Mouse (Mus musculus) embryonic facial prominence, embryonic 14.5 days (tissue): ENCODE data around the gene Nt5c. TPM values are rescaled to one million over a fixed set of nuclear protein-coding genes. Genes with fewer than 3 reads are reported as not detected.
A peak's percentile ranks its signal among the peaks of the same experiment; 100 is the strongest.
"Not testable (repeated sequence)": the region's sequence is repeated elsewhere in the genome, so short reads cannot be mapped to it uniquely, and the experiment has no call there.

Experiments used
- ATAC-seq: fragments of 200-750 bp; cut with Nextera tagmentation; 2 replicates; pipeline ENCODE4 v1.8.0; 2017; ENCODE audit warnings: low read depth, moderate number of reproducible peaks, moderate TSS enrichment
- DNase-seq: peaks from one replicate; pipeline ENCODE4 v3.0.0-alpha.2; 2015; ENCODE audit warnings: low spot score
- H3K27ac ChIP-seq: fragments of 300-500 bp; sonication (generic); replicated peaks from 2 replicates; pipeline ENCODE4 v1.5.1; 2014; ENCODE audit warnings: low read depth, mild to moderate bottlenecking, low read length, moderate library complexity
- H3K27me3 ChIP-seq: fragments of 300-500 bp; sonication (generic); replicated peaks from 2 replicates; pipeline ENCODE4 v1.6.1; 2014; ENCODE audit warnings: low read length; ENCODE audit not compliant: control insufficient read depth, insufficient read depth
- H3K36me3 ChIP-seq: fragments of 300-500 bp; sonication (generic); 2 replicates; pipeline ENCODE4 v1.6.1; 2014; ENCODE audit warnings: low read length, mixed read lengths; ENCODE audit not compliant: control insufficient read depth, insufficient read depth
- H3K4me1 ChIP-seq: fragments of 300-500 bp; sonication (generic); 2 replicates; pipeline ENCODE4 v1.6.1; 2014; ENCODE audit warnings: antibody characterized with exemption, low read length; ENCODE audit not compliant: control insufficient read depth, insufficient read depth
- H3K4me2 ChIP-seq: fragments of 300-500 bp; sonication (generic); 2 replicates; pipeline ENCODE4 v1.6.1; 2014; ENCODE audit warnings: low read depth, mild to moderate bottlenecking, low read length, moderate library complexity, mixed read lengths
- H3K4me3 ChIP-seq: fragments of 300-500 bp; sonication (generic); 2 replicates; pipeline ENCODE4 v1.5.1; 2014; ENCODE audit warnings: low read depth, mild to moderate bottlenecking, low read length
- H3K9ac ChIP-seq: fragments of 300-500 bp; sonication (generic); 2 replicates; pipeline ENCODE4 v1.6.1; 2014; ENCODE audit warnings: low read depth, mild to moderate bottlenecking, low read length, moderate library complexity, mixed read lengths
- H3K9me3 ChIP-seq: fragments of 300-500 bp; sonication (generic); 2 replicates; pipeline ENCODE4 v1.6.1; 2016; ENCODE audit warnings: low read length; ENCODE audit not compliant: control insufficient read depth
- WGBS: fragments of 180-500 bp; shearing (Covaris S2); extraction: QIAGEN DNeasy Blood & Tissue Kit; methylation state at CpG from one replicate; pipeline ENCODE4 v1.1.7; 2014; 5-methylcytosine and 5-hydroxymethylcytosine counted together
- polyA plus RNA-seq: library from polyadenylated mRNA; unstranded; fragments of >200 nt; fragmentation: Nextera tagmentation; extraction: Ambion mirVana; gene quantifications from 2 replicates; pipeline ENCODE4 v1.2.1, GENCODE M21; 2014

The Nt5c gene
- 70.9 and 74.8 TPM in 2 replicates for polyA plus RNA-seq

DNA sequence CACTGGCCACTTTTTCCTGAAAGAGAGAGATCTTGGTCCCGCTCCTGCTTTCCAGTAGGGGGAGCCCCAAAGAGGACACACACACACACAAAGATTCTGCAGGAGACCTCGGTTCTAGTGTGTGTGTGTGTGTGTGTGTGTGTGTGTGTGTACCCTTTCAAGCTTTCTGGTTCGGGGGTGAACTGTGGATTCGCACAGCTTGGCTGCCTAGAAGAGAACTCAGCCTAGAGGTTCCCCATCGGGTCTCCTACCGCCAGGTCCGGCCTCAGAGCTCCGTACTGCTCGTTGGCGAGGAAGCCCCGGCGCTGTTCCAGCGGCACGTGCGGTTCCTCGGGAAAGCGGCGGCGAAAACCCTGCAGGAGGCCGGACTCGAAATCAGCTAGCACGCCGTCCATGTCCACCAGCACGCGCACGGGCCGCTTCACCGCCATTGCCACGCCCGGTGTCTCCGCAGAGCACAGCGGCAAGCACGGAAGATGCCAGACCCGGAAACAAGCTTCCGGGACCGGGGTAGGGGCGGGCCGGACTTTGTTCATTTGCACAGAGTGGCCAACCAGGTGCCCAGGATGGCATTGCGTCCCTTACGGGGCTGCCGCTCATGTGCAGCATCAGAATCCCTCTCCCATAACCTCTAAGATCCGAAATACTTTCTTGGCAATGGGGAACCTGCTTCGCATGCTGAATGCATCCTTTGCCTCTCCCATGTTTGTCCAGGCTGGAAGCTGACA is at the start of gene Nt5c:
Gene Nt5c, minus strand, starts transcription at position 507 of the 728 bp plus-strand sequence.
- peak; percentile 89 for DNase-seq
- Histone ChIP-seq H3K9me3 (no peaks in the 10 kb centered on the region), H3K4me3 (peak within 1 kb of the TSS; percentile 69), H3K4me2 (peak within 1 kb of the TSS; percentile 80), H3K27ac (peak within 1 kb of the TSS; percentile 78), H3K27me3 (no peaks in the 10 kb centered on the region), H3K36me3 (peaks cover 12% of the 10 kb centered on the region; the same call in 1 of the 2 replicates), H3K9ac (peak within 1 kb of the TSS; percentile 70), H3K4me1 (peaks cover 12% of the 10 kb centered on the region; the same call in 1 of the 2 replicates)
- peak; percentile 86 for ATAC-seq
- under 1% methylated on average over 30 of the region's 43 CpGs for WGBS

DNA sequence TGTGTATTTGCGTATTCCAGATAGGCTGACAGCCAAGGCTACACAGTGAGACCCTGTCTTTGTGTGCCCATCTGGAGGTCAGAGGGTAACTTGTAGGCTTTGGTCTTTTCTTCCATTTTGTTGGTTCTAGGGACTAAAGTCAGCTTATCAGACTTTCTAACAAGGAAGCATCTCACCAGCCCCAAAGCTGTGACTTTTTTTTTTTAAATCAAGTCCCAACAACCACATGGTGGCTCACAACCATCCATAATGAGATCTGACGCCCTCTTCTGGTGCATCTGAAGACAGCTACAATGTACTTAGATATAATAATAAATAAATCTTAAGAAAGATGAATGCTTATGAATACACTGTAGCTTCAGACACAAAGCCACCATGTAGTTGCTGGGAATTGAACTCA is 46.4 kb upstream of the Nt5c start:
- Histone ChIP-seq H3K27ac (no peak overlapping the region), H3K36me3 (peaks cover 17% of the 10 kb centered on the region), H3K4me1 (peaks cover 16% of the 10 kb centered on the region; the same call in 1 of the 2 replicates), H3K27me3 (no peaks in the 10 kb centered on the region), H3K9me3 (no peaks in the 10 kb centered on the region), H3K9ac (no peak overlapping the region), H3K4me2 (no peak overlapping the region), H3K4me3 (no peak overlapping the region)
- no peak for ATAC-seq
- 73% methylated on average over 2 of the region's 2 CpGs for WGBS
- DNase-seq = no peak

DNA sequence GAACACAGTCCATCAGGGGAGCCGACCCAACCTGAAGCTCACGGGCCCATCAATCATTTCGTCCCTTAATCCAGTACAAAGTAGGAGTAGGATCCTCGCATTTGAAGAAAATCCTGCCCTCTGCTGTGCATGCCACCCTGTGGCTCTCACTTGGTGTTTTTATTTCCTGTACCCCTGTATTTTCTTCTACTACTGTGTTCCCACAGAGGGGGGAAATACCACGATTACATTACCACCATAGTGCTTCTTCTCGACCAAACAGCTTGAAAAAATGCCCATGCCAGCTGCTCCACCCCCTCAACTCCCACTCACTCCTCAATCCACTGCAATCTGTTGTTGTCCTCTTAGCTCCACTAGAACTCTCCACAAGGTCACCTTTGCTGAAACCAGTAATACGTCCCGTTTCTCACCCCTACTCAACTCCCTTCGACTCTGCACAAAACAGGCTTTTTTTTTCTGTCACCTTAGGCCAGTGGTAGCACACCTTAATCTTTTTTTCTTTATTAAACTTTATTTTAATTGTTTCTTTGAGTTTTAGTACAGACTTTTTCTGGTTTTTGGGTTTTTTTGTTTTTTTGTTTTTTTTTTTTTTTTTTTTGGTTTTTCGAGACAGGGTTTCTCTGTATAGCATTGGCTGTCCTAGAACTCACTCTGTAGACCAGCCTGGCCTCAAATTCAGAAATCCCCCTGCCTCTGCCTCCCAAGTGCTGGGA is 45.4 kb upstream of the Nt5c start:
- no peak for ATAC-seq
- peak overlapping the region; percentile 39; the same call in 1 of the 2 replicates for H3K9ac ChIP-seq
- H3K27ac ChIP-seq = peak overlapping the region; percentile 100

DNA sequence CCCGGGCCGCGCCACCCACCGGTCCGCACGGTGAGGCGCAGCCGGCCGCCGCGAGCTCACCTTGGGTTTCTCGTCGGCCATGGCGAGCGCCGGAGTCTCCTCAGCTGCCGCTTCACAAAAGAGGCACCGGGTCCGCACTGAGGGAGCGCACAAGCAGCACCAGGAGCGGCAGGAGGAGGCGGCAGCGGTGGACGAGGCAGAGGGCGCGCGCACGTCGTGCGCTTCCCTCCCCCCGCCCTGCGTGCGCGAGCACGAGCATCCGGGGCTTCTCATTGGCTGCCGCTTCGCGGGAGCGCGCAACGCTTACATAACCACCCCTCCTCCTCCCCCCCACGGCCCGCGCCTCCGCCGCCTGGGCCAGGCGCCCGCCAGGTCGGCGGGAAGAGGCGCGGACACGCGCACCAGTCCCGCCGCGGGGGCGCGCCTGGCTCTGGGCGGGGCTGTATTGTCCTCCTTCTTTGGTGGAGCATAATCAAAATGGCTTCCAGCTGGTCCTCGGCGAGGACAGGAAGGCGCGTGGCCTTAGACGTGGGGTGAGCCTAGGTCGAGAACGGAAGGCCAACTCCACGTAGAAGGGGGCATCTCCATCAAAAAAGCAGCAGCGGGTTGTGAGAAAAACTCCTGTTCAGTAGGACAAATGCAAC is 44.5 kb upstream of the Nt5c start, which contains the start of gene Sumo2:
Gene Sumo2, minus strand, starts transcription at position 239 of the 644 bp plus-strand sequence.
- Histone ChIP-seq H3K27ac (peak within 1 kb of the TSS; percentile 100), H3K4me1 (peaks cover 16% of the 10 kb centered on the region; the same call in 1 of the 2 replicates), H3K9ac (peak within 1 kb of the TSS; percentile 96), H3K9me3 (no peaks in the 10 kb centered on the region), H3K4me2 (peak within 1 kb of the TSS; percentile 88), H3K36me3 (peaks cover 36% of the 10 kb centered on the region), H3K27me3 (no peaks in the 10 kb centered on the region), H3K4me3 (peak within 1 kb of the TSS; percentile 93)
- ATAC-seq (peak; percentile 89), DNase-seq (peak; percentile 97)
- WGBS = 0% methylated on average over 22 of the region's 70 CpGs

More for the DNA sequence above, 45.4 kb upstream of the Nt5c start:
- Histone ChIP-seq H3K27me3 (no peaks in the 10 kb centered on the region), H3K4me3 (peak overlapping the region; percentile 93), H3K36me3 (peaks cover 27% of the 10 kb centered on the region), H3K4me2 (peak overlapping the region; percentile 88), H3K9me3 (no peaks in the 10 kb centered on the region), H3K4me1 (peaks cover 16% of the 10 kb centered on the region; the same call in 1 of the 2 replicates)
- 81% methylated on average over 10 of the region's 10 CpGs for WGBS
- no peak for DNase-seq

DNA sequence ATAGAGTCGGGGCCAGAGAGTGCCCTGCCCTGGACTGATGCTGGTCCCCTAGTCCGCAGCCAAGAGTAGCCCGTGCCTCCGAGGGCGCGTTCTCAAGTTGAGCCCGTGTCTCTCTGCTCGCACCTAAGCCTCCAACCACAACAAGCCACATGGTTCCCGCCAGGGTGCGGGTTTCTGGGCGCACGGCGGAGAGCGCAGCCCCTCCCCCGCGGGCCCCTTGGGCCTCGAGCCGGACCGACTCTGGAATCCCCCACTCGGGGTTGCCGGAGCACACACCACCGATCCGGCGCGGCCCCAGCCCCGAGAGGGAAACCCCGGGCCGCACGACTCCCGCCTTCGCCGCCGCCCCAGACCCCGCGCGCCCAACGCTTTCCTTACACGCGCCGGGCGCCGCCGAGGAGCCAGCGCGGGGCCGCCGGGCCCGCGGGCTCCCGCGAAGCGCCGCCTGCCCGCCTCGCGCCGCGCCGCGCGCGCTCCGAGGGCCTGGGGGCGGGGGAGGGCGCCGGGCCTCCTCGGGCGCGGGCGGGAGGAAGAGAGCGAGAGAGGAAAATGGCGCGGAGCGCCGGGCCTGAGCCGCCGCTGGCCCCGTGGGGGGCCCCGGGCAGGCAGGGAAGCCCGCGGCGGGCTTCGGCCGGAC is 43.9 kb upstream of the Nt5c start:
- ATAC-seq (peak; percentile 78), DNase-seq (peak; percentile 80)
- H3K27ac ChIP-seq = peak overlapping the region; percentile 100
- peak overlapping the region; percentile 93 for H3K4me3 ChIP-seq
- H3K36me3 ChIP-seq = peaks cover 38% of the 10 kb centered on the region
- peak overlapping the region; percentile 88 for H3K4me2 ChIP-seq
- peak overlapping the region; percentile 96 for H3K9ac ChIP-seq
- H3K9me3 ChIP-seq = no peaks in the 10 kb centered on the region
- no peaks in the 10 kb centered on the region for H3K27me3 ChIP-seq
- peaks cover 16% of the 10 kb centered on the region; the same call in 1 of the 2 replicates for H3K4me1 ChIP-seq
- under 1% methylated on average over 24 of the region's 84 CpGs for WGBS

DNA sequence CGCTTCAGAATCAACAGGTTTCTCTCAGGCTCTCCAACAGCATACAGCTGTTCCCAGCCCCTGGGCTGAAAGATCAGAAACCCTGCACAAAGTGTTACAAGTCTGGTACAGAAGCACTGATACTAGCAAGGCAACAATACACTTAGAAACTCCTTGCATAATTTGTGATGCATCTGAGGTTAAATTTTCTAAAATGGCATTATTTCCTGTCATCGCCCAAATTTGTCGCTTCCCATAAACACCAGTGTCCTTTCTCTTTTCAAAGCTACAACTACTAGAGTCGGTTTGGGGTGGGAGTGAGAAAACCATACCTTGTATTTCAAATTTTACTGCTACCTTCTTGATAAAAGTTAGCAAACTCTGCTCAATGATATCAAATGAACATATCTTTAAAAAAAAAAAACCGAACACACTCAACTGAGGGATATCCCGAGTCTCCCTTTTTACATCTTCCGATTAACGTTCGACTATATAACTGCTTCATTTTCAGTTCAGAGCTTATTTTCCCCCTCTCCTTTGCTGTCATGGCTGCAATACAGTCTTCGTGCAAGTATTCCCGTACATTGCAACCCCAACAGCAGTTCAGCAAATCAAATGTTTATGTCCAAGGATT is 43.2 kb upstream of the Nt5c start:
- H3K9ac ChIP-seq = peak overlapping the region; percentile 96
- DNase-seq = no peak
- WGBS = 5% methylated on average over 11 of the region's 11 CpGs
- H3K4me2 ChIP-seq = peak overlapping the region; percentile 88
- H3K27me3 ChIP-seq = no peaks in the 10 kb centered on the region
- no peaks in the 10 kb centered on the region for H3K9me3 ChIP-seq
- H3K27ac ChIP-seq = peak overlapping the region; percentile 100
- no peak for ATAC-seq
- peak overlapping the region; percentile 93 for H3K4me3 ChIP-seq
- H3K36me3 ChIP-seq = peaks cover 45% of the 10 kb centered on the region
- H3K4me1 ChIP-seq = peaks cover 16% of the 10 kb centered on the region; the same call in 1 of the 2 replicates

DNA sequence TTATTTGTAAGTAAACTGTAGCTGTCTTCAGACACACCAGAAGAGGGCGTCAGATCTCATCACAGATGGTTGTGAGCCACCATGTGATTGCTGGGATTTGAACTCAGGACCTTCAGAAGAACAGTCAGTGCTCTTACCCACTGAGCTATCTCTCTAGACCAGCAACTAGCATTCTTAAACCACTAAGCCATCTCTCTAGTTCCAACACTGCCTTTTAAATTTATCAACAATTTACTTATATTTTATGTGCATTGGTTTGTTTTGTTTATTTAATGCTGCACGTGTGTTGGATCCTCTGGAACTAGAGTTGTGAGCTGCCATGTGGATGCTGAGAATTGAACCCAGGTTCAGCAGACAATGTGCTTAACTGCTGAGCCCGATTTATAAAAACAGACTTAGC is 34.8 kb upstream of the Nt5c start:
- WGBS = 78% methylated on average over 3 of the region's 3 CpGs
- not testable (repeated sequence) for H3K4me1 ChIP-seq, H3K27me3 ChIP-seq, H3K27ac ChIP-seq, H3K9ac ChIP-seq, H3K4me2 ChIP-seq, H3K4me3 ChIP-seq, ATAC-seq, DNase-seq, H3K9me3 ChIP-seq
- peaks cover 82% of the 10 kb centered on the region for H3K36me3 ChIP-seq
